Mouse (Mus musculus) kidney, postnatal 36 days (tissue): Measurements from ENCODE around the gene Xkr8.
"Not testable (repeated sequence)": the region's sequence is repeated elsewhere in the genome, so short reads cannot be mapped to it uniquely, and the experiment has no call there.

Experiments used
- DNase-seq, 2 experiments: peaks; one replicate each; pipeline ENCODE4 v3.0.0; 2021 to 2022; ENCODE audit warnings: mixed read lengths in 2 of 2

Gene Xkr8

GRCm38 (mm10) chr4:132732148-132732684 is at the start of gene Xkr8:
Gene Xkr8, minus strand, starts transcription at chr4:132732546.
- DNase-seq = peak; percentile 93 to 99

GRCm38 (mm10) chr4:132780288-132780687 is 47.9 kb upstream of the Xkr8 start:
- no peak for DNase-seq

DNA sequence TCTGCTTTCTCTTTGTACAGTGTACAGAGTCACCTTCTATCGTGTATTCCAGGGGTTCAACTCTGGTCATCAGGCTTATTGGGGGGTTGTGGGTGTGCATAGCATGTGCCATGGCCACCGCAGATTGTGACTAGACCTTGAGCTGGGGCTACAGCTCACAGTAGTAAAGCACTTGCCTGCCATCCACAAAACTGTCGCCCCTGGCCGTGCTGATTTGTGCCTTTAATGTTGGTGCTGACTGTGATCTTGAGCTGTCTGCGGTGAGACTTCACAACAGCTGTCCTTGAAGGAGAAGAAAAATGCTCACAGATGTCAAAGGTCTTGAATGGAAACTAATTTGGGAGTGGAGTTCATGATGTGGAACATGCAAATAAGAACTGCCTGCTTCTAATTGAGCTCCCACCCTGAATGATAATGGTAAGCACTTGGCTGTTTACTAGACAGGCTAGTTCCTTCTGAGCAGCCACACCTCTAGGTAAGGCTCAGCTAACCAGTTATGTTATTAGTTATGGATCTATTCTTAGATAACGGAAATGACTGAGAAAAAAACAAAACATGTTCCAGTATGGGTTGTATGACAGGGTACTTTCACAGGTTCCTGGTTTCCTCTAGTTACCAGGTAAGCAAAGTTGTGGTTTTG is 46.3 kb upstream of the Xkr8 start:
- DNase-seq = no peak

DNA sequence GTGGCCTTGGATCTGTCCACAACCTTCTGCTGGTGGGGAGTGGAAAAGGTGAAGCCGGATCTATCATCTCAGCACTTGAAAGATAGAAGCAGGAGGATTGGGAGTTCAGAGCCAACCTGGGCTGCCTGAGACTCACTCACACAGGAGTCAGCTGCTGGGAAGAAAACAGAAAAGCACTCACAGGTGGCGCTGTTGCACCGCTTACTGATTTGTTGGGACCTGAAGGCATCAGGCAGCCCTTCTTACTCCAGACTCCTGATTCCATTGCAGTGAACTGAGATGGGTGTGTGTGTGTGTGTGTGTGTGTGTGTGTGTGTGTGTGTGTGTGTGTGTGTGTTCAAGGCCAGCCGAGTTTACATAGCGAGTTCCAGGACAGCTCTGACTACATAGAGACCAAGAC is 44.4 kb upstream of the Xkr8 start:
- peak; percentile 66 to 89 for DNase-seq

DNA sequence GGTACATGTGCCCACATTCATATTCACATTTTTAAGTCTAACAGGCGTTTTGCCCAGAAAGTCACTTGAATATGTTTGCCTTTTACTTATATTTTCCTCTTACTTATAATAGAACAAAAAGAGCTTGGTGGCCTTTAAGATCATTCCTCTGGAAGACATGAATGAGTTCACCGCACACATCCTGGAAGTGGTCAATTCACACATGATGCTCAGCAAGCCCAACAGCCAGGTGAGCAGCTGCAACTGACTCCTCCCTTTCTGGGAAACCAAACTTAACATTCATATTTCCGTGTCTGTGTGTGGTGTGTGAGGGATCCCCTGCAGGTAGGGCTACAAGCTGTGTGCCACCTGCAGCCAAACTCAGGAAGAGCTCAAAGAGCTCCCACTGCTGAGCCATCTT is 42.6 kb upstream of the Xkr8 start:
- no peak for DNase-seq

DNA sequence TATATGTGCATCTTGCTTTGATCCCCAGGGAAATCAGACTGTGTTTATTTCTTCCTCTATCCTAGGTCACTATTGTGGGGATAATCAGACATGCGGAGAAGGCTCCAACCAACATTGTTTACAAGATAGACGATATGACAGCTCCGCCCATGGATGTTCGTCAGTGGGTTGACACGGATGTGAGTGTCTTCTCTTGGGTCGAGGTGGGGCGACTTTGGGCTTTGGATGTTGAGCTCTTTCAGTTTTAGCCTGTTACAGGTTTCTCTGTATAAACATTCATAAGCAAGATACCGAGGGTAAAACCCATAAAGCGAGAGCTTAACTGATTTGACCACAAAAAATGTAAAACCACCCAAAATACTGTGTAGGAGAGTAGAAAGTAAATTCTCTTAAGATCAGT is 39.4 kb upstream of the Xkr8 start:
- DNase-seq = no peak

DNA sequence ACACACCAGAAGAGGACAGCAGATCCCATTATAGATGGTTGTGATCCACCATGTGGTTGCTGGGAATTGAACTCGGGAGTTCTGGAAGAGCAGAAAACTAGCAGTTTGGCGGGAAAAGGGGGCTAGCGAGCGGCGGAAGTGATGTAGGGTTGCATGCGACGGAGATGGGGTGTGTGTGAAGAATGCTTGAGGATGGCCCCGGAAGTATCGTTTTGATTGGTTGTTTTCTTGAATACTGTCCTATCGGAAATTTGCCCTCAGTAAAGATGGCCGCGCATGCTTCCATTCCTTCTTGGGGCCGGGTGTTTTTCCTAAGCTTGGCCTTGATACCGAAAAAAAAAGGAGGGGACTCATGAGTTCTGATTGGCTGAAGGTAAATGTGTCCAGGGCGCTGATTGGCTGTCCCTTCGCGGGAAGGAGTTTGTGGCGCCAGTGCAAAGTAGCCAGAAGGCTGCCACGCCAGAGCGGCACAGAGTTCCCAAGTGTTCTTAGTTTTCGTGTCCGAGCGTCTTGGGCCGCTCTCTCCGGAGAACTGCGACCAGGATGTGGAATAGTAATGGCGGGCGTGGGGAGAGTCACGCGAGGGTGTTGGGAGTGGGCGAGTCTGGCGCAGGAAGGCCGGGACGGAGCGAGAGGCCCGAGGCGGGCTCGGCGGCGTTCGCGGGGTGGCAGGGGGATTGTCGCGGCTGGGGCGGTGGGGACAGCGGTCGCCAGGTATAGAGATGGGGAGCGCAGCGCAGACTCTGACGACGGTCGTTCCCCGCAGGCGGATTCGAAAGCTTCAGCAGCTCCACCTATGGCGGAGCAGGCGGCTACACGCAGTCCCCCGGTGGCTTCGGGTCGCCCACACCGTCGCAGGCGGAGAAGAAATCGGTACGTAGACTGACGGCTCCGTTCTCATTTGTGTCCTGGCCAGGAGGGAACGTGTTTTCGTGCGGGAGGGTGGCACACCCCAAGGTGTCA is 35.8 kb upstream of the Xkr8 start, which contains the start of gene Rpa2:
TSS of gene Rpa2 (plus strand) at position 419 of the 963 bp plus-strand sequence.
- peak; percentile 99 for DNase-seq

GRCm38 (mm10) chr4:132763125-132763524 is 30.8 kb upstream of the Xkr8 start:
- not testable (repeated sequence) for DNase-seq

DNA sequence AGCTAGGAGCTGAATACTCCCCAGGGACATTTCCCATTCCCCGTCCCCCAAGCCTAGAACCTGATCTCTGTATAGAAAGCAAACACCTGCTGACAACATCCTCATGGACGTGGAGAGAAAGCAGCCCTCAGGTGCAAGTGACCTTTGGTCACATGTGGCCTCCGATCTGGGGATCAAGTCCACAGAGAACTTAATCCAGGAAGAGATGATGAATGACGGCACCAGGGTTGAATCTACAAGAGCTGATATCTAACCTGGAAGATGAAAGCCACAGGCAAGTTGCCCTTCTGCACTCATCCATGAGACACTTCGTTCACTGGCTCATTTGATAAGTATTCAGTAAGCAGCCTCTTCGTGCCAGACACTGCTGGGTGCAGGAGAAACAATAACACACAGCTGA is 30.3 kb upstream of the Xkr8 start:
- peak; percentile 11 to 29 for DNase-seq

DNA sequence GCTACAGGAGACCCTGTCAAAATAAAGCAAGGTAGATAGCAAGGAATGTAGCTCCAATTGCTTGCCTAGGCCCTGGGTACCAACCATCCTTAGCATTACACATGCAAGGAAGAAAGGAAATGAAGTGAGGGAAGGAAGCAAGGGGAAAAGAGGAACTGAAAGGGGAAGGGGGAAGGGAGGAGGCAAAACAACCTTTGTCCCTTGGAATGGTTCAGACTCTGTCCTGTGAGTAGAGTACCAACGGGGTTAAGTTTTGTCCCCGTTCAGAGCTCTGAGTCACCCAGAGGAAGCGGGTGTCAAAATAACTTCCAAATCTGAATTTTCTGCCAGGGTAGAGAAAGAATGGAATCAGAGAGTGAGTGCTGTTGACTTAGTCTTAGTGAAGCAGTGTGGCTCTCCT is 27.9 kb upstream of the Xkr8 start:
- DNase-seq = peak; percentile 34 to 42

DNA sequence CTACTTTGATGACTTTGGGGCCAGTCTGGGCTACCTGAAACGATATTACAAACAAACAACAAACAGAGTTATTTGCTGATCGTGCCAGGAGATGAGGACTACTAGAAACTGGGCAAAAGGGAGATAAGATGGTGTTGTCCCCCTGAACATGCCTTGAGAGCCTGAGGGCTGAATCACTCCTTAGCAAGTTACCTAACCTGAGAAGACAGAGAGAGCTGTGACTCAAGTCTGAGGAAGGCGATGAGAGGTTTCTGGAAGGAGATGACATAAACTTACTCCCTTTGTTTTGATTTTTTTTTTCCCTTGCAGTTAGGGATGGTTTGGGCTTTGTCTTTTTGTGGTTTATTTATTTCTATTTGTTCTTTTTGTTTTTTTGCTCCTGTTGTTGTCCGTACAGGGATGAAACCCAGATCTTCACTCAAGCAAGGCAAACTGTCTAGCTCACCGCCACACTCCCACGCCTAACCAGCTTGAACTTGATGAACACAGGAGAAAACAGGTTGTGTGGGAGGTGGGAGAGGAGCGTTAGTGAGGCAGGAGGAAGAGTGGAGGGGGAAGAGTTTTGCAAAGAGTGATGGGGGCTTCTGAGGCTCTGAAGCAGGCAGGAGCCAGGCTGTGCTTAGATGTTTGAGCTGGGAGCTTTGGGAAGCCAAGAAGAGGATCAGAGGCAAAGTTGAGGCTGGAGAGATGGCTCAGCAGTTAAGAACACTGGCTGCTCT is 25.4 kb upstream of the Xkr8 start:
- no peak for DNase-seq

DNA sequence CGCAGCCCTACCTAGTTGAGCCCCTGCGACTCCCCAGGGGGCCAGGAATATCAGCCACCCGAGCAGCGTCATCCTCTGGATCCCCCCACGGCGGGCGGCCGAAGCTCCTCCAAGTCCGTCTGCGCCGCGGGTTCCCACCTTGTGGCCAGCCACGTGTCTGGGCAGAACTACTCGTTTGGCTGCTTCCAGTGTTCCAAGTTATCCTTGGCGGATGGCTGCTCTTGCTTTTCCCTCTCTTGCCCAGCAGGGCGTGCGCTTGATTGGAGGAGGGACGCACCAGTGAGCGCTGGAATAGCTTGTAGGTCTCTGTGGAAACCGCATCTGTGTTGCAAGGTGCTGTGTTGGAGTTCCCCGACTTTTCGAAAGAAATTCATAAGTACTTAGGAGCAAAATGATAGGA is 24.6 kb upstream of the Xkr8 start, which contains the start of gene Smpdl3b:
TSS of gene Smpdl3b (minus strand) at position 279 of the 400 bp plus-strand sequence.
- DNase-seq = peak; percentile 85 to 86

DNA sequence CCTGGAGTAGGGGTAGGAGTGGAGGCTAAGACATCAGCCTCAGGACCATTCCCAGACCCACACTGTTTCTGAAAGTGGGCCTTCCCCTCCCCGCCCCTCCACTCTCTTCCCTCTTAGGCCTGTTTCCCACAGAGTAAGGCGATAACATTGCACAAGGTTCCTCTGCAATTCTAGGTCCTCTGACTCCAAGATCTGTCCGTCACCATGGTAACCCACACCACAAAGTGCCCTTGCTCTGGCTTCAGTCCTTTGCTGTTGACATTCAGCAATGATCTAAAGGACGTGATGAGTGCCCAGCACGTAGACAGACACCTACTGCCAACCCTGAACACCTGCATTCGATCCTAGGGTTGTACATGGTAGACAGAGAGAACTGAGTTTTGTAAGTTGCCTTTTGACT is 20.6 kb upstream of the Xkr8 start:
- no peak for DNase-seq

- no peak for DNase-seq
Measured at GRCm38 (mm10) chr4:132749258-132749982, 17.1 kb upstream of the Xkr8 start.

GRCm38 (mm10) chr4:132748778-132749177 is 16.4 kb upstream of the Xkr8 start:
- DNase-seq = no peak

DNA sequence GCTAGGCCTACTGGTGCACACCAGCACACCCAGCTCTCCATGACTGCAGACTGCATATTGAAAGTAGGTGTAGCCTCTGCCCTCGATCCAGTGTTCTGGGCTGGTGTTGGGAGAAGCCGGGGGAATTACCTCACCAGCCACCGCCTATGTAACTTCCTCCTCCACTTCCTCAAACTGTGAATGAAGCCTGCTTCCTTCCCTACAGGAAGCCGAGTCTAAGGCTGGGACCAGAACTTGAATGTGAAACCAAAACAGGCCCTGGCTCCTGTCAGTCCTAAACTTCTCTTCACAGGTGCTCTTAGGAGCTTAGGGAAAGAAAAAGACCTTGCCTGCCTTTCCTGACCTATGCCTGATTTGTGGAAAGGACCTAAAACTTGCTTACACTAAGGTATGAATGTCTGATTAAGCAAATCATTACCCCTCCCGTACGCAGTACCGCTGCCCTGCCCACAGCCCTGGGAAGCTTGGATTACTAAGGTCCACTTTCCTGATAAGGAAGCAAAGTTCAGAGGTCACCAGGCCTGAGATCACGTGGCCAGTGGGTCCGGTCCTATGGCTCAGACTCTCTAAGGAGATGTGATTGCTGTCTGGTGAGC is 15.4 kb upstream of the Xkr8 start:
- DNase-seq = peak; percentile 60 to 72

- DNase-seq = no peak
Measured at GRCm38 (mm10) chr4:132746911-132747517, 14.7 kb upstream of the Xkr8 start.

DNA sequence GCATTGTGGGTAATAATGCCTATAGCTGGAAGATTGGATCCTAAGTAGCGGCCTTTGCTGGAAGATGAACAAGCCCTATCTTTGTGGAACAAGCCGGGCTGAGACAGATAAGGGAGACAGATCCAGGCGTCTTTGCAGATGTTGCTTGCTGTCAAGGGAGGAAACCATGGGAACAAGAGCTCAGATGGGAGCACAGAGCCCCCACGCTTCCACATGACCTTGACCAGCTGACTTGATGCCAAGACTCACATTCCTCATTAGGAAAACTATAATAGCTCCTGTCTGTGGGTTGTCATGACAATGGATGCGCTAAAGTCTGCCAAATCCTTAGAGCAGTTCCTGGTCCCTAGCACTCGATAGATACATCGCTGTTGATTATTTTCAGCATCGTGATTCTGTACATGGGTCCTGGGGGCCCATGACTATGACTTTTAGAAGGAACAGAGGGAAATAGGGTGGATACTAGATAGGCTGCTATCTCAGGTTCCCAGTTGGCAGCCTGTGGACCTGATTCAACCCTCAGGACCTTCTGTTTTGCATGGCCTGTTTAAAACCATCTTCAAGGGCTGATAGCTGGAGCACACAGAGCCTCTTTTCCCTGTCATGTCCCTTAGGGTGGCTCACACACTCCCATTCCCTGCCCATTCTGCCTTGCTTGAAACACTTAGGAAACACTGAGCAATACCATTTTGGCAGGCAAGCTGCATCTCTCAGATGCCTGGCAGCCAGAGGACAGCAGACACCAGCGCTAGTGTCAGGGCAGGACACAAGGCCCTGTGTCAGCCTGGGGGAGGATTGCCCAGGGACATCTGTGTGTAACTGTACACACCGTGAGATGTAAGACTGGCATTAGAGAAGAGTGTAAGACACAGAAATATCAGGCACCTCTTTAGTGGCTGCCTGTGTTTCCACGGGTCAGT is 11.9 kb upstream of the Xkr8 start:
- DNase-seq = no peak

- no peak for DNase-seq
Measured at GRCm38 (mm10) chr4:132741491-132741890, 9.1 kb upstream of the Xkr8 start.

DNA sequence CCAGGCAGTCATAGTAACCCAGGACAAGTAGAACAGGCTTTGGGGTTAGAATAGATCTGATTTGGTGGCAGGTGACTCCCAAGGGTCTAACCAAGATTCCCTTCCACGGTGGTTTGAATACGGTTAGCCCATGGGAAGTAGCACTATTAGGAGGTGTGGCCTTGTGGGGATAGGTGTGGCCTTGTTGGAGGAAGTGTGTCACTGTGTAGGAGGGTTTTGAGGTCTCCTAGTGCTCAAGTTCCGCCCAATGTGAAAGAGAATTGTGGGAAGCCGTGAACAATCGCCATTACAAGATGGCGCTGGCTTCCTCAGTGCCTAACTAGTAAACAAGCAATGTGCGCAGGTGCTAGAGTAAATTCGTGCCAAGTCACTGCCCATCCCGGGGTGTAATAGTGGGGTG is 4.8 kb upstream of the Xkr8 start:
- not testable (repeated sequence) for DNase-seq
